Mouse (Mus musculus) CD4-positive, CD25-positive, alpha-beta regulatory T cell, adult 2 months (primary cell): Measurements from ENCODE around the gene Gga2.

ENCODE experiments used
- DNase-seq: peaks from one replicate; pipeline ENCODE4 v3.0.0-alpha.2; 2012; ENCODE audit warnings: low read depth, low spot score

Gga2 gene

GRCm38 (mm10) chr7:122012370-122012769 lies 8.7 kb downstream of the Gga2 start:
- DNase-seq: no peak

DNA sequence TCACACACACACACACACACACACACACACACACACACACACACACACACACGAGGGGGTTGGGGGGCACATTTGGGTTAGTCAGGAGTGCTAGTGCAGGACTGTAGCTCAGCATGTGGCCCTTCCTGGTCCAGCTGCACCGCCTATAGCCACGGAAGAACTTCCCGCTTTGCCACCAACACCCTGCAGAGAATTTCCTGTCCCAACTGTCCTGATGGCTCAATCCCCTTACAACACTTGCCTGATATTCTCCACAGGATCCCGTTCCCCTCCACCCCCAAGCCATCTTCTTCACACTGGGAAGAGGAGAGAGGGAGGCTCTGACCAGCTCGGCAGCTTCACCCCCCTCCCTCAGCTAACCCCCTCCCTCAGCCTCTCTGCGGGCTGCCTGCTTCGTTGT lies 20.6 kb downstream of the Gga2 start:
- no peak for DNase-seq

- DNase-seq: no peak
Observed at GRCm38 (mm10) chr7:121995961-121996360, 25.1 kb downstream of the Gga2 start.

DNA sequence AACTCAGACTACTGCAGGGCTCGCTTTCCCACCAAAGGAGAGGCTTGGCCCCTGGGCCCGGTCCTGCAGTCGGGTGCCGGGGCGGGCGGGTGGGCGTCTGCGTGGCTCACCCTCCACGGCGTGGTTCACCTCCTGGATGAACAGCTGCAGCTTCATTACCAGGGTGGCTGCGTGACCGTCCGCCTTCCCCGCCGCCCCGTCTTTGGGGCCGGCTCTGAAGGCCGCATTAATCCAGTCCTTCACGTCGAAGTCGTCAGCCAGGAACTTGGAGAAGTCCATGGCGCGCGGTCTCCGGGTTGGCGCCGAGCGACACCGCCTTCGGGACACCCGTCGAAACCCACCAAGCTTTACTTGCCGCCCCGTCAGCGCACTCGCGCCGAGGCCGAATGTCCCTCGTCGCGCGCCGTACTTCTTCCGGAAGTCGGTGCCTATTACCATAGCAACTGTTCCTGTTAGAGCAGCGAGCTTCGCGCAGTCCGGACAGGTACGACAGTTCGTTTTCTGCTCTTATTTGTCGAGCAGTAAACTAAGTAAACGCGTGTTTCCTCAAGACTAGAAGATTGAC lies 39.6 kb downstream of the Gga2 start, which contains the start of gene Cog7:
Cog7 (minus strand) TSS at position 405 of the 565 bp plus-strand sequence.
- DNase-seq: peak; percentile 96

- peak; percentile 63 for DNase-seq
Observed at GRCm38 (mm10) chr7:121975031-121975430, 46.0 kb downstream of the Gga2 start.

- no peak for DNase-seq
Observed at GRCm38 (mm10) chr7:121971698-121972097, 49.3 kb downstream of the Gga2 start.

- no peak for DNase-seq
Observed at GRCm38 (mm10) chr7:121970250-121970649, 50.8 kb downstream of the Gga2 start.

DNA sequence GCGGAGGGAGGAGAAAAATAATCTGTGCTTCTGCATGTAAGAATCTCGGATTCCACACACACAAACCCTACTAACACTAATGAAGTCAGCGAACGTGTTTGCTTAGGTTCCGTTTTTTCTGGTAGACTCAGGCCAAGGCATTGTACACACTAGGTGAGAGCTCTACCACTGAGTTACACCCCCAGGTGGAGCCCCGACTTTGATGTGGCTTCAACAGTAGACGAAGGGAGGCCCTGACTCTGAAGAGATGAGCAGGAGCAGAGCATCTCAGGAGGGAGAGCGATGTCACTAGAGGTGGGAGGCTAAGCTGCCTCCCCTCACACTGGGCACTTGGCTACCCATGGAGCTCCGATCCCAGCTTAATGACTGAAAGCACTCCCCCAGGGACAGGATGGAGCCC lies 52.2 kb downstream of the Gga2 start:
- DNase-seq: peak; percentile 11

GRCm38 (mm10) chr7:121968242-121968641 lies 52.8 kb downstream of the Gga2 start:
- no peak for DNase-seq

- no peak for DNase-seq
Observed at GRCm38 (mm10) chr7:121966169-121966568, 54.9 kb downstream of the Gga2 start.

DNA sequence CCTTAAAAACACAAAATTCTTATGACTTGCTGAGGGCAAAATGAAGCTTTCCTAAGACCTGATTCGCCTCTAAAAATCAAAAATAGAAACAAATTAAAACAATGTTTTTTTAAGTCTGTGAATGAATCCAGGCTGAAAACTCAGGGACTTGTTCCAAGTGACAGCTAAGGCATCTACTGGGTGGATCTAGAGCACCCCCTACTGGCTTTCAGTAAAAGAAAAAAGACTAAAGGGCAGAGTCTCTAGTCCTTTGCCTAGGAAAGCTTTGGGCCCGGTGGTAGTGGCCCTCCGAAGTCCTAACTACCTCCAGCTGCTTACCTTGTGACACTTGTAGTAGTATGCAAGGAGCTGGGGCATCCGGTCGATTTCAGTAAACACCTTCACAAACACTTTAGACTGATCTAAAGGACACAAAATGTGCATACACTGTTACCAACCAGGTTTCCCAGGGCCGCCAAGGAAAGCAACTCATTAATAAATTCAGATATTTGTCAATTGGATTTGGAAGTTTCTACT lies 57.1 kb downstream of the Gga2 start:
- DNase-seq: peak; percentile 61

DNA sequence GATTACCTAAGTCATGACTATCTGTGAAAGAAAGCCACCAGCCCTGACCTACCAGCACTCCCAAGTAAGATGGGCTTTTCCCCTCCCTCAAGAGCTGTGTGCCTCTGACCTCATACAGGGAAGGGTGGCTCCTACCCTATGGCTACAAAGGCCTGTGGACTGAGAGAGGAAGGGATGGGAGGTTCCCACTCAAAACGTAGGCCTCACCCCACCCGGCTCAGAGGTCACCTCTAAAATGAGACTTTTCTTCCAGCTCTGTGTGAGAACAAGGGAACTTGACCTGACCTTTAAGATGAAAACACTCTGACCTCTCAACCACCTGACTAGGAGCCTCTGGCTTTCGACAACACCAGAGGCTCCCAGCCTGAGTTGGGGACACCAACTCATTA lies 58.5 kb downstream of the Gga2 start:
- DNase-seq: no peak

- no peak for DNase-seq
Observed at GRCm38 (mm10) chr7:121961913-121962570, 59.0 kb downstream of the Gga2 start.

DNA sequence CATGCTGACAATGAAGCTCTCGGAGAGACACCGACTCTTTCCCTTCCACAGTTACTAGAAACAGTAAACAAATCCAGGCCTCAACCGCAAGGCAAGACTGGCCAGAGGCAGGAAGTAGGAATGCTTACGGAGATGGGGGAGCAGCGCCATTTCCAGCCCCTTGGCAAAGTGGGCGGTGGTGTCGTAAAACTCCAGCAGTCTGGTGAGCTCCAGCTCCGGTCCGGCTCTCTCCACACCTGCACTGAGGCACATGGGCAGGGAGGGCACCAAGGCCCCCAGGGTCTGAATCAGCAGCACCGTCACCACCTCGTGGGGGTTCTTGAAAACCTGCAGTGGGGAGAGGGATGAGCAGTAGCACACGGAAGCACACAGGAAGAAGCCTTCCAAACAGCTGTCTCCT lies 65.2 kb downstream of the Gga2 start:
- DNase-seq: no peak

- no peak for DNase-seq
Observed at GRCm38 (mm10) chr7:121954891-121955669, 65.9 kb downstream of the Gga2 start.

GRCm38 (mm10) chr7:121947513-121947912 lies 73.5 kb downstream of the Gga2 start:
- DNase-seq: no peak

GRCm38 (mm10) chr7:121946196-121946595 lies 74.8 kb downstream of the Gga2 start:
- no peak for DNase-seq

DNA sequence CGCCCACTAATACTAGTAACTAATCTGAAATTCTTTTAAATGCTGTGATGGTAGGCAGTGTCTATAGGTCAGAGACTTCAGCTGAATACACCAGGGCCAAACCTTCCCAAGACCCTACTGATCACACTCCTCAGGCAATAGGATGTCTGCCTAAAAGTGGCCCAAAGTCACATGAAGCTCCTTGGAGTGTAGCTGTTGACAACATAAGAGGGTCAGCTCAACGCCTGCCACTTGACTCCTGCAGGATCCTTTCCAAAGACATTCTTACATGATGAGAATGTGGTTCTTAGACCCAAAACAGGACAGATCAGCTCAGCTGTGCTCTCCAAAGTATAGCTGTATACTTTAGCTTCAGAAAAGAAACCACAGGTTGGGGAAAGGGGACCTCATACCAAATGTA lies 78.7 kb downstream of the Gga2 start:
- no peak for DNase-seq

DNA sequence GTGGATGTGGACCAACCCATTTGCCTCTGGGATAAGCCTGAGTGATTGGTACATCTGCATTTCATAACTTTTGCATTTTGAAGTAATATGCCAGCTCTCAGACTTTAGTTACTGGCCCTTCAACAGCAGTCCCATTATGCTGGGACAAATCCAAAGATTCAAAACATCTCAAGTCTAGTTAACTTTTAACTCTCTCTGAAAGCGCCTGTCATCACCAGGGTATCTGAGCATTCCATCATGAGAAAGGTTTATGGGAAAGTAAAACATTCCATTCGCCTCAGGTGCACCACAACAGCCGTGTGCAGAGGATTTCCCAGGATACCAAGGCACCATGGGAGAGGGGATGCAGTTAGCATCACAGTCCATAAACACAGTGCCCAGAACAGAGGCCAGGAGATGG lies 79.4 kb downstream of the Gga2 start:
- DNase-seq: no peak

DNA sequence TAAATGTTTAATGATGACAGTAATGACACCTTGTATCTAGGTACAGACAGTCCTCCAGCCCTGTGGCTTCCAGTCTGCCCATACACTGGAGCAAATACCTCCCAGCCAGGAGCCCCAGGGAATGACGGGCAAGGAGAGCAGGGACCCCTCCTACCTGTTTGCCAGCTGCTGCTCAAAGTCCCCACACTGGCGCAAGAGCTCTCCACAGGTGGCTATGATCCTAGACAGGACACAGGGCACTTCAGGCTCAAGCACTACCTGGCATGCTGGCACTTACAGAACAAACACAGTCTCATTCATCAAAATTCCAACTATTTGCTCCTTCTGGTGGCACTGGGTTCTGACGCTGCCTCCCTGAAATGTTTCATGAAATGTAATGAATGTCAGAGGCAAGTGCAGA lies 80.0 kb downstream of the Gga2 start:
- no peak for DNase-seq

GRCm38 (mm10) chr7:121939729-121940128 lies 81.3 kb downstream of the Gga2 start:
- no peak for DNase-seq

DNA sequence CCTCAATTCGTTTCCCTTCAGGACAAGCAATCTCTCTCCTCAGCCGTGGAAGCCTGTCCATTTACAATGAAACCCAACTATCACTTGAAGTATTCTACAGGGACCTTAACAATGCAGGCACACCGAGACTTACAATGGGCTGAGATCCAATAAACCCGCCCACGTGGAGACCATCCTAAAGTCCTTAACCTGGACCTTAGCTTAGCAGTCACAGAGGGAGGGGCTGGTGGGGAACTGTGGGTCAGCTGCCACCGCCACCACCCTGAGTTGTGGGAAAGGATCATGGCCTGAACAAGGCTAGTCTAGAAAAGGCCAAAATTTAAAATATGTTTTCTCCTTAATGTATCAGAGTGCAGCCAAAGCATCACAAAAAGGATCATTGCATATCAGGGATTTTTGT lies 81.8 kb downstream of the Gga2 start:
- DNase-seq: no peak
